Mouse (Mus musculus): ENCODE results near the gene Gm20538.

Gm20538 gene

DNA sequence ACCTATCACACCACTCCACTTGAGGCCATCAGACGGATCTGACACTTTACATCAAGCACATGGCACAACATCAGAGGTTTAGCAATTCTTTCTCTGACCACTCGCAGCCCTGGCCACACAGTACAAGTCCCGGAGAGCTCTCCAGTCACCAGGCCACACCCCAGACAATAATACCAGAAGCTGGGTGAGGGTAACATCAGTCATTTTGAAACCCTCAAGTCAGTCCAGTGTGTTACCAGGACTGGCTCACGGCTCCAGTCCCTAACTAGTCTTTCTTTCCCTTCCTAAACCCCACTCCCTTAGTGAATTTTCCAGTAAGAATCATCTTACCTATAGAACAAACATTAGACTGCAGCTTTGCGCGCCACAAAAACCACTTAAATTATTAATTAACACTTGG is 22.6 kb downstream of the Gm20538 start:
- DNase-seq: no peak

GRCm38 (mm10) chr19:44525551-44526205 is 27.0 kb downstream of the Gm20538 start:
- DNase-seq: peak; percentile 63

DNA sequence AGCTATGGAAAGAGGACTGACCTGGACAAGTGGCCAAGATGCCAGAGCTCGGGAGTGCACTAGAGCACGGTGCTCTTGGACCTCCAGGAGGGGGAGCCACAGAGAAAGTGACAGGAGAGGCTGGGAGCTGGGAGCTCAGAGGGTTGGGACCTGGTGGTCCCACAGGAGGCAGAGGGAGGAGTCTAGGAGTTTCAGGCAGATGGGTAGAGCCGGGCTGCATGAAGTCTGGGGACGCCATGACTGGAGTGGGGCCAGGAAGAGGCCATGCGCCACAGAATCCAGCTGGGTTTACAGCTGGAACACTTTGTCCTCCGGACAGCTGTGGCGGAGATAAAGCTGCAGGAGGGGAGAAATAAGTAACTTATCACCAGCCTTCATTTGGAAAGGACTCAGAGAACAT is 33.5 kb downstream of the Gm20538 start:
- peak; percentile 32 for DNase-seq

DNA sequence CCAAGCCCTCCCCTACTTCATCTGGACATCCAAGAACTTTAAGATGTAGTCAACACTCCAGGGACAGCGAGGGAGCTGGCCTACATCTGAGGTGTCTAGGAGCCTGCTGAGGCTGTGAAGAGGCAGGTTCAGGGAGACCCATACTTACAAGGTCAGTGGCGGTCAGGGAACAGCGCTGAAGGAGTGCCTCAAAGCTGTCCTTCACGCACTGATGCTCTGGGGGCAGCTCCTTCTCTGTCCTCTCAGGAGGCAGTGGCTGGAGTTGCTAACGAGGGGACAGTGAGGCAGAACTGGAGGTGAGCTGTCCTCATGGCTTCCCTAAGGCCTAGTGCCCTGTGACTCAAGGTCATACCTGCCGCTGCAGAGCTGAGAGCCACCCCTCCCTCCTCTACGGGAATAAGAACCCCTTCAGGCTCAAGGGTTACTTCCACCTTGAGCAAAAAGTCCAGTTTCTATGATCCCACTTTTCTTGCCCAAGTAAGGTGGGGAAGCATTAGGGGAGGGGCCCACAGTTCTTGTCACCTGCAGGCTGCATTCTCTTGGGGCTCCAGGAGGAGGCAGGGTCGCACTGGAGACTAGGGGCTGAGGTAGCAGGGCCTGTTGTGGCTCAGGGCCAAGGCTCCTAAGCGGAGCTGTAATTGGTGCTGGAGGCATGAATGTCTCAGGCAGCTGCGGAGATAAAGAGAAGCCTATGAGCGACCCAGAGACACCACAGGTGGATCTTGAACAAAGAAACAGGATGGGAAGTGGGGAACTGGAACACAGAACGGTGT is 34.4 kb downstream of the Gm20538 start:
- peak; percentile 80 for DNase-seq

DNA sequence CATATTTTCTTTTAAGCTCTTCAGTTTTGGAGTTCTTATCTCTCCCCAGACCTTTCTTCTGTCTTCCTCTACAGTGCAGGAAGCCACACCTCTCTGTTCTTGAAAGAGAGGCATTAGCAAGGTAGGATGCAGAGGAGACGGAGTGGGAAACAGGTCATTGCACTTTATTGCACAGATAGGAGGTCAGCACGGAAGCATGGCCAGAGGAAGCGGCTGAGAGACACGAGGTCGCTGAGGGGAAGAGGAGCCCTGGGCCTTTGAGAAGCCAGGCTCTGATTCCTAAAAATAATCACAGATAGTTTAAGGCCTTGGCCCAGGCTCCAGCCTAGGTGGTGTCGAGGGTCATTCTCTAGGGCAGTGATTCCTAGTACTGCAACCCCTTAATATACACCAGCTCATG is 36.9 kb downstream of the Gm20538 start:
- no peak for DNase-seq

DNA sequence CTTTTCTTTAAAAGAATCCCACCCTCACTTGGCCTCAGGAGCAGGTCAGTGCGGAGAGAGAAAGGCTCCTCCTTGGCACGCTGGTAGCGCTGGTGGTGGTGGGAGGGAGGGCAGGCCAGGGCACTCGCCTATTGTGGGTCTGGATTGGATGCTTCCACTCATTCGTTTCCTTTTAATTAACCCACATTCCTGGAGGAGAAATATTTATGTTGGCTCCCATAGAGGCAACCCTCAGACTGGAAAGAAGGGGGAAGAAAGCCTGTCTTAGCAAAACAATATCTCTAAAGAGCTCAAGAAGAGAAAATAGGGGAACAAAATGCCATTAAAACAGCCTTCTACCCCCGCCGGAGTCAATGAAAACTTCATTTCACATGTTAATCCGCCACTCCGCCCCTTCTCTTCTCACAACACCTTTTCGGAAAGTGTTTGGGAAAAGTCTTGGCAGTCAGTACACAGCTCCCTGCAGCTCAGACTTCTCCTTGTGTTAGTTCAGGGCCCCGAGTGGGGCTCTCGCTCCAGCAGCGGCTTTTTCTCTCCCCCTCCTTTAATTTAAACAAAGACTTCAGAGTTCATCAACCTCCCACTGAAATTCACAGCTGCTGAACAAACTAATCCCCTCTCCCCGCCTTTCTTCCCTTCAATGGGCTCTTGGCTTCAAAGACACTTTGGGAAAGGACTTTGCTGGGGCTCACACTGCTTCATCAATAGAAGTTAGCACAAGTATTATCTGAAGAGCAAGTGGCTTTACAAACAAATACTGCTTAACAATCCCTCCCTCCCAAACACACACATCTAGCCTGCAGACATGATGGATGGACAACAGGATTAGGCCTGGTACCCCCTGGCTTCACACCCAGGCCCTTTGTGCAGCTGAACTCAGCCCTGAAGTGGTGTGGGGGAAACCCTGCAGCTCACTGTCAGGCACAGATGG is 37.8 kb downstream of the Gm20538 start:
- no peak for DNase-seq

GRCm38 (mm10) chr19:44513921-44514482 is 38.6 kb downstream of the Gm20538 start:
- peak; percentile 34 for DNase-seq

DNA sequence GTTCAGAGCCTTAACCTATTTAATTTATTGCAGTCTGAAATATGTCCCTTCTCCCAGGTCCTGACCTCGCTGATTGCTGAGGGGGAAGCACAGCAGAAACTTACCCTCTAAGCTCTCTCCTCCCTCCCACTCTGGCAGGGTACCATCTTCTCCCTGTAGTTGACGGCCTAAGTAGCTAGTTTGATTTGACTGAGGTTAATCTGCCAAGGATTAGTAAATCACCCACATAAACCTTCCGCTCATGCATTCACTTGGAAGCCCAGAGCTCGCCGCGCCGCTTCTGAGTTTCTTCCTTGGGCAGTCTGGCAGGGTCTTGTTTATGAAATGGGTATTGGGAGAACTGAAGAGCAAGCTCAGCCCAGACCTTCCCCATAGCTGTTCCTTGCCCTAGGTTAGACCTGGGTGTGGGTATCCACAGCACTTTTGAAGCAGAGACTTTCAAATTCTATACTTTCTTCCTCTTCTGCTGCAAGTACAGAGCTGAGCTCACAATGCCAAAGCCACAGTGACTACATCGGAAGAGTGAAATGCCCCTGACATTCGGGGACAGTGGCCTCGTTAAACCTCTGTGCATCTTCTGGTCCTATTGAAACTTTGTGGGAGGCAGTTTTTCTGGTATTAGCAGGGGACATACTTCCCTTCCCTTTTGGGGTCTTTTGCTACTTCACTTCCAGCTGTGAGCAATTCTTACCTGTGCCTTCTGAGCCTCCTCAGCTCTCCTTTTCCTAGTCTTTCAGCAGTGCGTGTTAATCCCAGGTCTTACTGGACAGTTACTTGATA is 39.4 kb downstream of the Gm20538 start:
- peak; percentile 34 for DNase-seq

DNA sequence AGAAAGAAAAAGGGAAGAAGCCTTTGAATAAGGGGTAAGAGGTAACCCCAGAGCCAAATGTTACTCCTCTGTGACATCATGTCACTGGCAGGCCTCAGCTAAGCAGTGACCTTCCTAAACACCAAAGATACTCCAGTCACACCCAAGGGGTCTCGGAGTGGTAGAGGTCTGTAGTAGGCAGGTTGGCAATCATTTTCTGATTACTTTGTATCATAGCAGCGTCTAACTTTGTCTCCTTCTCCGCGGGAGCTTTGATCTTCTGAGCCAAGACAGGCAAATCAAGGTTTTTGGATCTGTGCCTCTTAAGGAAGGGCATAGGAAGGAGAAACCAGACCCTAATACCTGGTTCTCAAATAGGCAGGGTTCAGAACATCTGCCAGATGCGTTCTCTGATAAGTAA is 40.0 kb downstream of the Gm20538 start:
- DNase-seq: no peak

DNA sequence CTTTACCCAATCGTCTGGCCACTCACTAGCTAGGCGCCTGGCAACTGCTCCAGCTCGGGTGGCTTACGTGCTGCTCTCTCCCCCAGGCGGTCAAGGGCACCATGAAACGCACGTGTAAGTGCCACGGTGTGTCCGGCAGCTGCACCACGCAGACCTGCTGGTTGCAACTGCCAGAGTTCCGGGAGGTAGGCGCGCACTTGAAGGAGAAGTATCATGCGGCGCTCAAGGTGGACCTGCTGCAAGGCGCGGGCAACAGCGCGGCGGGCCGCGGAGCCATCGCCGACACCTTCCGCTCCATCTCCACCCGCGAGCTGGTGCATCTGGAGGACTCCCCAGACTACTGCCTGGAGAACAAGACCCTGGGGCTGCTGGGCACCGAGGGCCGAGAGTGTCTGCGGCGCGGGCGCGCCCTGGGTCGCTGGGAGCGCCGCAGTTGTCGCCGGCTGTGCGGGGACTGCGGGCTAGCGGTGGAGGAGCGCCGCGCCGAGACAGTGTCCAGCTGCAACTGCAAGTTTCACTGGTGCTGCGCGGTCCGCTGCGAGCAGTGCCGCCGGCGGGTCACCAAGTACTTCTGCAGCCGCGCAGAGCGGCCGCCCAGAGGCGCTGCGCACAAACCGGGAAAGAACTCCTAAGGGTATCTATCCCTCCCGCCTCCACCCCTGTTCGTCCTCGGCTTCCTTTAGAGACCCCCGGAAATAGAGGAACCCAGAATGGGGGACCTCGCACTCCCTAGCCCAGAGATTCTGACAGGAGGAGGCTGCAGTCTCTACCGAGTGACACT is 41.0 kb downstream of the Gm20538 start:
- peak; percentile 66 for DNase-seq

GRCm38 (mm10) chr19:44510534-44511175 is 42.0 kb downstream of the Gm20538 start:
- DNase-seq: peak; percentile 57

DNA sequence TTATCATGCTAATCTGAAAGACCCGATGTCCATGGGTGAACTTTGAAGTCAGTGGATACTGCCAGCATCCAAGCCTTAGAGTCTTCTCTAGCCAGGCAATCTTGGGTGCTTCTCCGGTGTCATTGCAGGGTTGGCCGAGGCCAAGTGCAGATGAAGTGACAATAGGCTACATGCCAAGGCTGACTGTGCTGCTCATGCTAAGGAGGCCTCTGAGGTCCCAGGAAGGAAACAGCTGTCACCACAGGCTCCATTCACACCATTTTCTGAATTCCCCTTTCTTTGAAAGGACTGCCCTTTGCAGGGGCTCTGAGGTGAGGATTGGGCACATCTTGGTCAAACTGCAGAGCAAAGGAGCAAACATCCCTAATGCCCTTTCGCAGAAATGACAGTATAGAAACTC is 49.9 kb downstream of the Gm20538 start:
- DNase-seq: no peak

GRCm38 (mm10) chr19:44501925-44502324 is 50.7 kb downstream of the Gm20538 start:
- no peak for DNase-seq

DNA sequence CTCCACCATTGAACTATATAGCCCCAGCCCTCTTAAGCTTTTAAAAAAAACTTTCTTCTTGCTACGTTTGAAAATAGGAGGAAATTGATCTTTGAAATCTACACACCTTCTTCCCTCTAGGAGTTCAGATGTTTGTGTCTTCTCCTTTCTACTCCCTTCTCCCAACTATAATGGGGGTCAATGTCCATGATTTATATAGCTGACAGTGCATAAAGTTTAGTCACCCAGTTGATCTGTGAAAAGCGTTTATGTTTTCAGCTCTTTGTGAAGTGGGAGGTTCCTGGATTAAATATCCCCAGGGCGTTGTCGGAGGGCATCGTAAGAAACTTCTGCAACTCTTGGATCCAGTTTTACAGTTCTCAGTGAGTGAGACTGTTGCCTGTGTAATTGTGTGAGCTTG is 52.4 kb downstream of the Gm20538 start:
- DNase-seq: no peak

GRCm38 (mm10) chr19:44498936-44499335 is 53.7 kb downstream of the Gm20538 start:
- no peak for DNase-seq

GRCm38 (mm10) chr19:44496941-44497340 is 55.7 kb downstream of the Gm20538 start:
- no peak for DNase-seq

DNA sequence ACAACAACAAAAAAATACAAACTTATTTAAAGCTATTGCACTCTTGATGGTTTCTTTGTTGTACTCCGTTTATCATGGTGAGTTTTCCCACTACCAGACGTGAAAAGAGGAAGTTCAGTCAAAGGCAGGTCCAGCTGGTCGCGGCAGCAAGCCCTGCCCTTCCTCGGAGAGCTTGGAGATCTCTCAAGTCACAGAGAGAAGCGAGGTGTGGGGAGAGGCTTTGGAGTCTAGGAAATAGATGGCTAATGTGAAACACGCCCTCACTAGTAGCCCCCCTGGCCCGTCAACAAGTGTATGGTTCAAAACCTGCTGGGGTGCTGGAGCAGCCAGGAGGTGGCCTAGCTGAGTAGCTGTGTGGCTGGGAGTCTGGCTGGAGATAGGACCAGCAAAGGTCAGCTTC is 56.1 kb downstream of the Gm20538 start:
- no peak for DNase-seq

Measured in thymus, postnatal 14 days (tissue).